Mouse (Mus musculus): ENCODE data around the gene Gja10.

Gja10 gene

GRCm38 (mm10) chr4:32602660-32603059 is at the start of gene Gja10:
Gja10 (minus strand) TSS chr4:32602760.
- no peak for DNase-seq

GRCm38 (mm10) chr4:32651669-32652068 is 49.1 kb upstream of the Gja10 start:
- peak in 1 of 2 experiments; percentile 24 for DNase-seq

GRCm38 (mm10) chr4:32621637-32622036 is 19.1 kb upstream of the Gja10 start:
- peak; percentile 6 to 36 for DNase-seq

- peak; percentile 99 to 100 for DNase-seq
Measured at GRCm38 (mm10) chr4:32615034-32615881, 12.7 kb upstream of the Gja10 start, which contains the start of gene Casp8ap2. Casp8ap2 (plus strand) TSS chr4:32615451.

- peak in 1 of 2 experiments; percentile 17 for DNase-seq
Measured at GRCm38 (mm10) chr4:32601135-32601534, 1.4 kb downstream of the Gja10 start.

GRCm38 (mm10) chr4:32588237-32588636 is 14.3 kb downstream of the Gja10 start:
- DNase-seq: no peak

GRCm38 (mm10) chr4:32587543-32587942 is 15.0 kb downstream of the Gja10 start:
- DNase-seq: no peak

- peak; percentile 55 to 63 for DNase-seq
Measured at GRCm38 (mm10) chr4:32586596-32586995, 16.0 kb downstream of the Gja10 start.

GRCm38 (mm10) chr4:32584181-32584580 is 18.4 kb downstream of the Gja10 start:
- DNase-seq: no peak

GRCm38 (mm10) chr4:32579850-32580249 is 22.7 kb downstream of the Gja10 start:
- DNase-seq: no peak

GRCm38 (mm10) chr4:32575165-32575564 is 27.4 kb downstream of the Gja10 start:
- DNase-seq: peak; percentile 39 to 49

- no peak for DNase-seq
Measured at GRCm38 (mm10) chr4:32574604-32575003, 28.0 kb downstream of the Gja10 start.

- DNase-seq: no peak
Measured at GRCm38 (mm10) chr4:32573586-32573985, 29.0 kb downstream of the Gja10 start.

GRCm38 (mm10) chr4:32572118-32572517 is 30.4 kb downstream of the Gja10 start:
- DNase-seq: peak in 1 of 2 experiments; percentile 38

- no peak for DNase-seq
Measured at GRCm38 (mm10) chr4:32571441-32571840, 31.1 kb downstream of the Gja10 start.

GRCm38 (mm10) chr4:32570939-32571317 is 31.6 kb downstream of the Gja10 start:
- DNase-seq: no peak

GRCm38 (mm10) chr4:32569995-32570938 is 32.3 kb downstream of the Gja10 start:
- peak; percentile 37 to 41 for DNase-seq

- DNase-seq: no peak
Measured at GRCm38 (mm10) chr4:32569054-32569453, 33.5 kb downstream of the Gja10 start.

GRCm38 (mm10) chr4:32564918-32565317 is 37.6 kb downstream of the Gja10 start:
- DNase-seq: peak in 1 of 2 experiments; percentile 27

GRCm38 (mm10) chr4:32564416-32564815 is 38.1 kb downstream of the Gja10 start:
- DNase-seq: peak in 1 of 2 experiments; percentile 18

GRCm38 (mm10) chr4:32562319-32563115 is 40.0 kb downstream of the Gja10 start:
- DNase-seq: no peak

- DNase-seq: peak; percentile 52 to 59
Measured at GRCm38 (mm10) chr4:32561555-32562095, 40.9 kb downstream of the Gja10 start.
